Mouse (Mus musculus) heart, adult 18-20 months (tissue): Measurements from ENCODE around the gene Inhbe. TPM values are rescaled to one million over a fixed set of nuclear protein-coding genes. Genes with fewer than 3 reads are reported as not detected.
A peak's percentile ranks its signal among the peaks of the same experiment; 100 is the strongest.
"Not testable (repeated sequence)": the region's sequence is repeated elsewhere in the genome, so short reads cannot be mapped to it uniquely, and the experiment has no call there.

Source experiments
- DNase-seq, 2 experiments: peaks; one replicate each; pipeline ENCODE4 v3.0.0; 2021 to 2022; ENCODE audit warnings: mixed read lengths in 1 of 2
- total RNA-seq, 2 experiments: library from RNA; stranded (reverse); gene quantifications; 2 replicates each; pipeline ENCODE4 v1.2.3; 2021

Inhbe gene
- total RNA-seq, 2 experiments from 2014 or later, result not detected

GRCm38 (mm10) chr10:127323131-127323855 lies 30.9 kb downstream of the Inhbe start:
- DNase-seq, result peak; percentile 38 to 68

DNA sequence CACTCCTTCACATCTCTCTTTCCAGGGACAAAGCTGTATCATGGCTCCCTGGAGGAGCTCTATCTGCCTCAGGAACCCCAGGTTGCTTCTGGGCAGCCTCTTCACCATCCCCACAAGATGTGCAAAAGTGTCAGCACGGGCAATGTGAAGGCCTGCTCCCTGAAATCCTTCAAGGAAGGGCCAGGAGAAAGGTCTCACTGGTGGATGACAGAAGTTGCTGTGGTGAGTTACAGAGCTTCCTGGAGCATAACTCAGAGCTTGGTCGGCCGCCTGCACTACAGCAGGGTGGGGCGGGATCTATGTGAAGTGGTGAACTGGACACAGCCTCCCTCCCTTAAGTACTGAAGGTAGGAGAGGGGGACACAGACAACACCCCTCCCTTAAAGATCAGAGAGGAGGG lies 31.5 kb downstream of the Inhbe start:
- DNase-seq, result no peak

DNA sequence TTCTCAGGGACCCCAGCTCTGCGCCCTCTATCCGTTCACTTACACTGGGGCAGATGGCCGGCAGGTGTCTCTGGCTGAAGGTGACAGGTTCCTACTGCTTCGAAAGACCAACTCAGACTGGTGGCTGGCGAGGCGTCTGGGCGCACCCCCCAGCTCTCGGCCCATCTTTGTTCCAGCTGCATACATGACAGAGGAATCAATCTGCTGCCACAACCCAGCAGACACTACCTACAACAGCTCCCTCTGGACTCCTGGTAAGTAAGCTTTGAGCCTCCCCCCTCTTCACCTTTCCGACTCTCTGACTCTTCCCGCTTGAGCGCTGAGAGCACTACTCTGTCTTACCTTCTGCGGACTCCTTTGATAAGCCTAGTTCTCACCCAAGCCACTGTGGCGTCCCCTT lies 32.0 kb downstream of the Inhbe start:
- DNase-seq, result no peak

DNA sequence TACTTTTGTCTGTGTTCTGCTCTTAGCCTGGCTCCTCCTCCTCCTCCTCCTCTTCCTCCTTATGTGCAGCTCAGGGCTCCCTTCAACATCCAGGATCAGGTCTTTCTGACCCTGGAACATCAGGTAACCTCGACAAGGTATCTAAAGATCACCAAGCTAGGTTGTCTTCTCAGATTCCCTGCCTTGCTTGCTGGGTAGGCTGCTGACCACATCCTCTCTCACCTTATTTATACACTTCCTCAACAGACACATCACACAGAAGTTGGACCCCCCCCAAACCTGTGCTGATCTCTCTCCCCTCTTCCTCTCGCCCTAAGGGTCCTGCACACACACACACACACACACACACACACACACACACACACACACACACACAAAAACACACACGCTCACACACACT lies 32.6 kb downstream of the Inhbe start, which contains the start of gene Arhgap9:
Gene Arhgap9 (plus strand): TSS at position 344 of the 400 bp plus-strand sequence.
- no peak for DNase-seq

GRCm38 (mm10) chr10:127319969-127320368 lies 34.2 kb downstream of the Inhbe start:
- DNase-seq, result no peak

DNA sequence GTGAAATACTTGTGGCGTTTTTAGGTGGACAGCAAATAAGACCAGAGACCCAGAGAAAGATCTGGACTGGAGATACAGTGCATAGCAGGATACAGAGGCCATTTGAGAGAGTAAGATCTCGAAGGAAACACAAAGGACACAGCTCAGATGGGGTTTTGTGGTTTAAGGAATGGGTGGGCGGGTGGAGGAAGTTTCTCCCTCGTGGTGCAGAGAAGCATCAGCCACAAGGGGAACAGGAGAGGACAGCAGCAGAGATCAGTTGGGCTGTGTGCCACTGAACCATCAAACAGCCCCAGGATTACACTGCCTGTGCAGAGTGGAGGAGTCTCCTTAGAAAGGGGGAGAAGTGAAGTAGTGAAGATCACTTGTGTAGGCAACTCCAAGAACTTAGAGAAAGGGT lies 36.2 kb downstream of the Inhbe start:
- DNase-seq, result no peak

- no peak for DNase-seq
Measured at GRCm38 (mm10) chr10:127317277-127317676, 36.9 kb downstream of the Inhbe start.

GRCm38 (mm10) chr10:127314950-127315349 lies 39.3 kb downstream of the Inhbe start:
- DNase-seq, result not testable (repeated sequence)

GRCm38 (mm10) chr10:127313516-127313915 lies 40.7 kb downstream of the Inhbe start:
- DNase-seq, result not testable (repeated sequence)

DNA sequence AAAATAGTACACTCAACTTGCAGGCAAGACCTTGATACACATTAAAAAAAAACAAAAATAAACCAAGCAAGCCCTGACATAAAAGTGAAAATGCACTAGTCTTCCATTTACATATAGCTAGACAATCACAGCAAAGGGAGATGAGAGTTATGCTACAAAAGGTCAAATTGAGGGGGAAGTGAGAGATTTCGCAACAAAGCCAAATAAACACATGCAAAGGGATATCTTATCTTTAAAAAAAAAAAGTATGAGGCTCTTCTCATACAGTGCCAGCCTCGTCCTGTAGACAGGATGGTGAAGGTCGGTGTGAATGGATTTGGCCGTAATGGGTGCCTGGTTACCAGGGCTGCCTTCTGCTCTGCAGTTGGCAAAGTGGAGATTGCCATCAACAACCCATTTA lies 41.4 kb downstream of the Inhbe start:
- no peak for DNase-seq

DNA sequence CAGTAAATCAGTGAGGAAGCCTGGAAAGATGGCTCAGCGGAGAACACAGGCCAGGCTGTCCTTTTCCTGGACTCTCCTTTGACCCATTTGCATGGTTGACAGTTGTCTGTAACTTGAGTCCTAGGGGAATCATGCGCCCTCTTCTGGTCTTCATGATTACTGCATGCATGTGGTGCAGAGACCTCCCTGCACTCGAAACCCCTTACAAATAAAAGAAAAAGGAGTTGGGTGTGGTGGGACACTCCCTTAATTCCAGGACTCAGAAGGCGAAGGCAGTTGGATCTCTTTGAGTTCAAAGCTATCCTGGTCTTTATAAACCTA lies 41.9 kb downstream of the Inhbe start:
- peak; percentile 89 to 90 for DNase-seq

DNA sequence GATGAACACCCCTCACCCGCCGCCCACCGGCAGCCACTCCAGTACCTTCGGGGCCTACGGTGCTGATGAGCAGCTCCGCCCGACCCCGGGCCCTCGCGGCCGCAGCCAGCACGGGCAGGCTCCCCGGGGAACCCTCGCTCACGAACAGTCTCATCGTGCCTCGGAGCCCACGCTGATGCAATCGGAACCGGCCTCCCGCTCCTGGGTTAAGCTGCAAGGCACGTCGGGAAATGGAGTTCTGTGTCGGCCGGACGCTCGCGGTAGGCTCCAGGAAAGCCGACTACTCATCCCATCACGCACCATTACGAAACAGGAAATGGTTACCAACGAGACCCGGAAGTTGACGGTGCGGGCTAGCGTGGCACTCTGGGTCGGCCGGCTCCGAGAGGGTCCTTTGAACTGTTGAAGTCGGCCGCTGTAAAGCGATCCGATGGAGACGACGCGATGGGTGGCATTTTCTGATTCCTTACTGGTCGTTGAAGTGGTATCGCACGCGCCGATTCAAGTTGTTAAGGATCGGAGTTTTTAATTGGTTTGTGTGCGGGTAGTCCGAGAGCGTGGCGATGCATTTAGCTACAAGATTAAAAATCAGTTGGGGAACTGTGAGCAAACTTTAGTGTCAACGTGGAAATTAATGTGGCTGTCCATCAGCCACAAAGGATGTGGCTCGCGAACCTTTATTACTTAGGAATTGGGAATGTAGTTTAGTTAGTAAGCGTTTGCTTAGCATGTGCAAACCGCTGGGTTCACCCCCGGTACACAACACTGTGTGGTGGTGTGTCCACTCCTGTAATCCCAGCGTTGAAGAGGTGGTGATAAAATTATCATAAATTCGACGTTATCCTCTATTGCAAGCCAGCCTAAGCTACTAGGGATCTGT lies 42.5 kb downstream of the Inhbe start, which contains the start of gene Mars:
Gene Mars (minus strand): TSS at position 311 of the 880 bp plus-strand sequence.
- DNase-seq, result peak; percentile 98 to 99

DNA sequence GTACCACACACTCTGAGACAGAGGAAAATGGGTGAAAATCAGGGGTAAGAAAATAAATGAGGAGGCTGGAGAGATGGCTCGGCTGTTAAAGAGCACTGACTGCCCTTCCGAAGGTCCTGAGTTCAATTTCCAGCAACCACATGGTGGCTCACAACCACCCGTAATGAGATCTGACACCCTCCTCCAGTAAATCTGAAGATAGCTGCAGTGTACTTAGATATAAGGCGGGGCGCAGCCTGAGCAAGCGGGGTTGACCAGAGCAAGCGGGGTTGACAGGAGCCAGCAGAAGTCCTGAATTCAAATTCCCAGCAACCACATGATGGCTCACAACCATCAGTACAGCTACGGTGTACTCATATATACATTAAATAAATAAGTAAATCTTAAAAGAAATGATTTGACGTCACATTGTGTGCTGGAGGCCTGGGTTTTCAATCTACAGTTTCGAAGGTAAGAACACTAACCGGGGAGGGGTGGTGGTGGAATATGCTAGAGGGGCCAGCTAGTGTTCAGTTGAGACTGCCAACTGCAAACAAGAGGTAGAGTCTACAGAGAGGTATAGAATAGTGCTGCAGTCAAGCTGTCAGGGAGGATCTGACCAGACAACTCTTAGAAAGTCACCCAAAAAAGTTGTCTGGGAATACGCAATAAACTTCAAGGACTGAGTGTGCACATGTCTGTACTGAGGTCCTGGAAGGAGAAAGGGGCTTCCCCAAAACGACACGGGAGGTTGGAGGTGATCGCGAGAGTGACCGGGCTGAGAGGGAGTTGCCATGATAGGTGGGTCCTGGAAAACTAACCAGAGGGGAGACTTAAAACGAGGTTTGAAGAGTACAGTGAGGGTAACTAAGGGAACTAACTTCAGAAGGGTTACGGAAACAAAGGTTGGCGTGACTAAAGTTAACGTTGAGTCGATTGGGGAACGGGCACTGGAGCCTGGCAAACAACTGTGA lies 43.4 kb downstream of the Inhbe start:
- DNase-seq, result no peak

GRCm38 (mm10) chr10:127309167-127309566 lies 45.0 kb downstream of the Inhbe start:
- not testable (repeated sequence) for DNase-seq

GRCm38 (mm10) chr10:127303136-127303535 lies 51.1 kb downstream of the Inhbe start:
- DNase-seq, result no peak

DNA sequence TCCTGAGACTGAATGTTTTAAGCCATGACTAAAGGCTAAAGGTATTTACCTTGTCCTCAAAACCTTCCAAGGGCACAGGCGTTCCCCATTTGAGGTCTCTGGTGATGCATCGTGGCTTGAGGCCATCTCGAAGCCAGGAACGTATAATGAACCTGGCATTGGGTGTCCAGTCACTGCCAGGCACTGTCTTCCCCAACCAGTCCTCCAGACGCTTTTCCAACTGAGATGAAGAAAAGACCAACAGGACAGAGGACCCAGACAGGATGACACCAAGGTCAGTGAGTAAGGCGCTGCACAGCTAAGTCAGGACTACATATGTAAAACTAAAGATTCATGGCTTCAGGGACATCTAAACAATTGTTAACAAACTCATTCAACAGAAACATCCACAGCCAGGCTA lies 53.9 kb downstream of the Inhbe start:
- no peak for DNase-seq

Other genes with a start within 250 kb of the Inhbe start
- gene Os9, start 233.3 kb downstream of the Inhbe start, total RNA-seq, result 10 to 100 TPM; 23.2 to 28.8 TPM
- gene B4galnt1, start 189.2 kb downstream of the Inhbe start, total RNA-seq, result 1 to 10 TPM; 1.8 to 7.9 TPM
- gene Slc26a10, start 173.8 kb downstream of the Inhbe start, total RNA-seq, result 1 to 10 TPM; 8.0 to 9.2 TPM
- gene Arhgef25, start 164.3 kb downstream of the Inhbe start, total RNA-seq, result 10 to 100 TPM in 1 of 2 experiments, 1 to 10 TPM in 1; 8.9 to 10.1 TPM
- gene Dtx3, start 158.7 kb downstream of the Inhbe start, total RNA-seq, result 10 to 100 TPM; 18.1 to 21.2 TPM
- gene Pip4k2c, start 142.8 kb downstream of the Inhbe start, total RNA-seq, result 10 to 100 TPM; 30.3 to 30.8 TPM
- gene Kif5a, start 91.1 kb downstream of the Inhbe start, total RNA-seq, result under 1 TPM; 0.41 to 0.89 TPM
- gene Dctn2, start 88.0 kb downstream of the Inhbe start, total RNA-seq, result 100 to 1,000 TPM; 139 to 146 TPM
- 10 to 100 TPM; 16.7 to 20.2 TPM for gene Mbd6, start 65.4 kb downstream of the Inhbe start, total RNA-seq
- 10 to 100 TPM; 43.7 to 44.8 TPM for gene Mars, start 42.6 kb downstream of the Inhbe start, total RNA-seq
- 1 to 10 TPM; 4.0 to 5.4 TPM for gene Arhgap9, start 32.4 kb downstream of the Inhbe start, total RNA-seq
- gene Gli1, start 12.4 kb downstream of the Inhbe start, total RNA-seq, result under 1 TPM; 0.82 to 0.87 TPM
- gene Inhbc, start 16.0 kb upstream of the Inhbe start, total RNA-seq, result not detected
- 100 to 1,000 TPM; 146 to 169 TPM for gene R3hdm2, start 25.9 kb upstream of the Inhbe start, total RNA-seq
- under 1 TPM; 0.37 to 0.54 TPM for gene Stac3, start 147.3 kb upstream of the Inhbe start, total RNA-seq
- 10 to 100 TPM; 23.9 to 27.0 TPM for gene Ndufa4l2, start 160.6 kb upstream of the Inhbe start, total RNA-seq
- 10 to 100 TPM; 39.3 to 44.7 TPM for gene Shmt2, start 168.0 kb upstream of the Inhbe start, total RNA-seq
- gene Nxph4, start 180.1 kb upstream of the Inhbe start, total RNA-seq, result under 1 TPM; 0.35 to 0.39 TPM